Mouse (Mus musculus) forebrain, embryonic 16.5 days (tissue): Measurements from ENCODE around the gene Zbtb40. TPM values are rescaled to one million over a fixed set of nuclear protein-coding genes. Genes with fewer than 3 reads are reported as not detected.

Source experiments
- ATAC-seq: fragments of 200-750 bp; cut with Nextera tagmentation; 2 replicates; pipeline ENCODE4 v1.8.0; 2017; ENCODE audit warnings: mild to moderate bottlenecking, moderate library complexity
- H3K27ac ChIP-seq: fragments of 300-500 bp; sonication (generic); 2 replicates; pipeline ENCODE4 v1.5.1; 2014; ENCODE audit warnings: low read length, control low read depth
- H3K27me3 ChIP-seq: fragments of 300-500 bp; sonication (generic); replicated peaks from 2 replicates; pipeline ENCODE4 v1.6.1; 2014; ENCODE audit warnings: low read length; ENCODE audit not compliant: control insufficient read depth, insufficient read depth
- H3K36me3 ChIP-seq: fragments of 300-500 bp; sonication (generic); 2 replicates; pipeline ENCODE4 v1.6.1; 2014; ENCODE audit not compliant: control insufficient read depth, insufficient read depth
- H3K4me1 ChIP-seq: fragments of 300-500 bp; sonication (generic); replicated peaks from 2 replicates; pipeline ENCODE4 v1.6.1; 2014; ENCODE audit warnings: low read length; ENCODE audit not compliant: control insufficient read depth, insufficient read depth
- H3K4me2 ChIP-seq: fragments of 300-500 bp; sonication (generic); 2 replicates; pipeline ENCODE4 v1.6.1; 2014; ENCODE audit warnings: mild to moderate bottlenecking, low read length, control low read depth
- H3K4me3 ChIP-seq: fragments of 300-500 bp; sonication (generic); replicated peaks from 2 replicates; pipeline ENCODE4 v1.5.1; 2014; ENCODE audit warnings: mild to moderate bottlenecking, low read length, control low read depth
- H3K9ac ChIP-seq: fragments of 300-500 bp; sonication (generic); replicated peaks from 2 replicates; pipeline ENCODE4 v1.6.1; 2014; ENCODE audit warnings: low read depth, low read length, control low read depth
- H3K9me3 ChIP-seq: fragments of 300-500 bp; sonication (generic); 2 replicates; pipeline ENCODE4 v1.6.1; 2016; ENCODE audit warnings: low read length; ENCODE audit not compliant: control insufficient read depth
- WGBS: fragments of 180-500 bp; shearing (Covaris S2); extraction: QIAGEN DNeasy Blood & Tissue Kit; methylation state at CpG from one replicate; pipeline ENCODE4 v1.1.7; 2014; 5-methylcytosine and 5-hydroxymethylcytosine counted together
- polyA plus RNA-seq: library from polyadenylated mRNA; unstranded; fragments of >200 nt; fragmentation: Nextera tagmentation; extraction: Ambion mirVana; gene quantifications from 2 replicates; pipeline ENCODE4 v1.2.1, GENCODE M21; 2015

Zbtb40 gene
- polyA plus RNA-seq, 1 experiment from 2014 or later, result 5.3 TPM

- no peak overlapping the region for H3K9ac ChIP-seq
- no peaks in the 10 kb centered on the region for H3K9me3 ChIP-seq
- no peak overlapping the region for H3K27ac ChIP-seq
- peaks cover 3% of the 10 kb centered on the region; the same call in 1 of the 2 replicates for H3K4me1 ChIP-seq
- H3K27me3 ChIP-seq, result no peaks in the 10 kb centered on the region
- no peaks in the 10 kb centered on the region for H3K36me3 ChIP-seq
- WGBS, result 75% methylated on average over 6 of the region's 6 CpGs
- no peak overlapping the region for H3K4me2 ChIP-seq
- ATAC-seq, result no peak
- no peak overlapping the region for H3K4me3 ChIP-seq
Observed at GRCm38 (mm10) chr4:137025570-137025969, 23.0 kb downstream of the Zbtb40 start.

DNA sequence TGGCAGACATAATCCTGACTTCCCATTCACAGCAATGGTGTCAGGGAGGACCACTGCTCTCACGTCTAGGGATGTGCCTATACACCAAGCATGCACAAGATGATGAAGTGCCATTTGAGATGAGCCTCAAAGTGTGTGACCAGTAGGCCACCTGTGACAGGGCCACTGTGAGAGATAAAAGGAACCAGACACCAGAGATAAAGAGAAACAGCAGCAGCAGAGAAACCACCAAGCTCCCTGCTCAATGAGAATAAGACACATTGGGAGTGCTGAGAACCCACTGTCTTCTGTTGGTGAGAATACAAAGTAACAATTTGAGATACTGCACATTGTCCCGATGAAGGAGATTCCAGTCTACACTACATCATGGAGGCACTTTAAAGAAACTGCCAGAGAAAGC, 23.5 kb downstream of the Zbtb40 start:
- H3K27ac ChIP-seq, result no peak overlapping the region
- no peaks in the 10 kb centered on the region for H3K27me3 ChIP-seq
- H3K36me3 ChIP-seq, result no peaks in the 10 kb centered on the region
- WGBS, result 88% methylated on average over 2 of the region's 2 CpGs
- H3K4me2 ChIP-seq, result no peak overlapping the region
- H3K4me1 ChIP-seq, result peaks cover 3% of the 10 kb centered on the region; the same call in 1 of the 2 replicates
- H3K4me3 ChIP-seq, result no peak overlapping the region
- no peaks in the 10 kb centered on the region for H3K9me3 ChIP-seq
- no peak overlapping the region for H3K9ac ChIP-seq
- ATAC-seq, result no peak

- no peaks in the 10 kb centered on the region for H3K36me3 ChIP-seq
- no peaks in the 10 kb centered on the region for H3K9me3 ChIP-seq
- no peaks in the 10 kb centered on the region for H3K27me3 ChIP-seq
- peaks cover 6% of the 10 kb centered on the region; the same call in 1 of the 2 replicates for H3K4me1 ChIP-seq
- WGBS, result 26% methylated on average over 3 of the region's 3 CpGs
- no peak for ATAC-seq
- no peak overlapping the region for H3K9ac ChIP-seq
- H3K27ac ChIP-seq, result no peak overlapping the region
- no peak overlapping the region for H3K4me3 ChIP-seq
- no peak overlapping the region for H3K4me2 ChIP-seq
Observed at GRCm38 (mm10) chr4:137020065-137020464, 28.5 kb downstream of the Zbtb40 start.

GRCm38 (mm10) chr4:137015934-137016333, 32.7 kb downstream of the Zbtb40 start:
- peaks cover 6% of the 10 kb centered on the region for H3K4me1 ChIP-seq
- peak overlapping the region; percentile 10; the same call in 1 of the 2 replicates for H3K27ac ChIP-seq
- H3K36me3 ChIP-seq, result no peaks in the 10 kb centered on the region
- no peaks in the 10 kb centered on the region for H3K27me3 ChIP-seq
- WGBS, result 23% methylated on average over 8 of the region's 8 CpGs
- peak; percentile 75 for ATAC-seq
- H3K9ac ChIP-seq, result no peak overlapping the region
- H3K4me2 ChIP-seq, result no peak overlapping the region
- no peak overlapping the region for H3K4me3 ChIP-seq
- H3K9me3 ChIP-seq, result no peaks in the 10 kb centered on the region

DNA sequence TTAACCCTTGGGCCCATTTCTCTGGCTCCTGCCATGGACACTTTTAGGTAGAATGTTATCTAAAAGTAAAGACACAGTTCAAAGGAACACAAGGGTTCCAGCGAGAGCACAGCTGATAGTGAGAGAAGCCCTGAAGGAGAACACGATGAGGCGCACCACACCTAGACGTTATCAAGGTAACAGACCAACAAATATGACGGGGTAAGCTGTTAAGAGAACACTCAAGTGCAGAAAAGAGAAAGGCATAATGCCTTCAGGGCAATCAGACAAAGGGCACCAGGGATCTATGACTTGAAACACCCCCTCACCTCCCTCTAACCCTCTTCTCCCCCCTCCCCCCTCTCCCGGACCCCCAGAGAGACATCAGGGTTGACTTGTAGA, 33.1 kb downstream of the Zbtb40 start:
- no peak overlapping the region for H3K27ac ChIP-seq
- no peak overlapping the region for H3K4me3 ChIP-seq
- H3K9me3 ChIP-seq, result no peaks in the 10 kb centered on the region
- no peaks in the 10 kb centered on the region for H3K36me3 ChIP-seq
- no peak for ATAC-seq
- WGBS, result 78% methylated on average over 6 of the region's 6 CpGs
- no peaks in the 10 kb centered on the region for H3K27me3 ChIP-seq
- H3K4me1 ChIP-seq, result peaks cover 6% of the 10 kb centered on the region
- H3K9ac ChIP-seq, result no peak overlapping the region
- no peak overlapping the region for H3K4me2 ChIP-seq

- peaks cover 6% of the 10 kb centered on the region for H3K4me1 ChIP-seq
- H3K27ac ChIP-seq, result no peak overlapping the region
- no peaks in the 10 kb centered on the region for H3K9me3 ChIP-seq
- H3K36me3 ChIP-seq, result no peaks in the 10 kb centered on the region
- no peak overlapping the region for H3K4me2 ChIP-seq
- no peak for ATAC-seq
- WGBS, result 81% methylated on average over 18 of the region's 18 CpGs
- no peak overlapping the region for H3K4me3 ChIP-seq
- H3K27me3 ChIP-seq, result no peaks in the 10 kb centered on the region
- H3K9ac ChIP-seq, result no peak overlapping the region
Observed at GRCm38 (mm10) chr4:137014654-137015475, 33.7 kb downstream of the Zbtb40 start.

DNA sequence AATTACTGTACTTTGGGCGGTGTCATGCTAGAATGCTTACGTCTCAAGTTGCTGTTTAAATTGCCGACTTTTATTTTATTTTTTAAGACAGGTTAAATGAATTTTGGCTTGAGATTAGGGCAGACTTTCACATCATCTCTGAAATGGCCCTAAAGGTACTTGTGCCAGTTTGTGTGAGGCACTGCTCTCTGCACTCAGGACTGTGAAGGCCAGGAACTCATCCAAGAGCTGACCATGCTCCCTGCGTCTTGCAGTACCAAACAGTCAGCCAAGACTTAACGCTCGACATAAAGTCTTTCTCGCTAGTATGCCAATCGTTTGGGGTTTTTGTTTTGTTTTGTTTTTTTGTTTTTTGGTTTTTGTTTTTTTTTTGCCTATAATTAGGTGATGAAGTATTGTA, 34.5 kb downstream of the Zbtb40 start:
- no peak overlapping the region for H3K9ac ChIP-seq
- WGBS, result 74% methylated on average over 8 of the region's 8 CpGs
- H3K9me3 ChIP-seq, result no peaks in the 10 kb centered on the region
- H3K4me2 ChIP-seq, result no peak overlapping the region
- no peak overlapping the region for H3K27ac ChIP-seq
- H3K36me3 ChIP-seq, result no peaks in the 10 kb centered on the region
- peaks cover 6% of the 10 kb centered on the region for H3K4me1 ChIP-seq
- no peak overlapping the region for H3K4me3 ChIP-seq
- H3K27me3 ChIP-seq, result no peaks in the 10 kb centered on the region
- ATAC-seq, result no peak

- H3K4me2 ChIP-seq, result no peak overlapping the region
- H3K27ac ChIP-seq, result no peak overlapping the region
- H3K4me3 ChIP-seq, result no peak overlapping the region
- H3K36me3 ChIP-seq, result no peaks in the 10 kb centered on the region
- no peak overlapping the region for H3K9ac ChIP-seq
- WGBS, result 58% methylated on average over 8 of the region's 8 CpGs
- no peaks in the 10 kb centered on the region for H3K9me3 ChIP-seq
- ATAC-seq, result no peak
- peaks cover 5% of the 10 kb centered on the region for H3K4me1 ChIP-seq
- H3K27me3 ChIP-seq, result no peaks in the 10 kb centered on the region
Observed at GRCm38 (mm10) chr4:137006966-137007365, 41.6 kb downstream of the Zbtb40 start.

GRCm38 (mm10) chr4:137001825-137002224, 46.8 kb downstream of the Zbtb40 start:
- Histone ChIP-seq H3K4me1 (peaks cover 6% of the 10 kb centered on the region; the same call in 1 of the 2 replicates), H3K4me3 (no peak overlapping the region), H3K36me3 (no peaks in the 10 kb centered on the region), H3K9ac (no peak overlapping the region), H3K27ac (no peak overlapping the region), H3K4me2 (no peak overlapping the region), H3K9me3 (no peaks in the 10 kb centered on the region), H3K27me3 (no peaks in the 10 kb centered on the region)
- no peak for ATAC-seq
- 67% methylated on average over 3 of the region's 3 CpGs for WGBS
